Mouse (Mus musculus) heart, embryonic 12.5 days (tissue): ENCODE data around the gene Foxd3. TPM values are rescaled to one million over a fixed set of nuclear protein-coding genes. Genes with fewer than 3 reads are reported as not detected.
"Not testable (repeated sequence)": the region's sequence is repeated elsewhere in the genome, so short reads cannot be mapped to it uniquely, and the experiment has no call there.

Source experiments
- ATAC-seq: fragments of 200-750 bp; cut with Nextera tagmentation; 2 replicates; pipeline ENCODE4 v1.8.0; 2017; ENCODE audit warnings: moderate TSS enrichment, moderate library complexity; ENCODE audit not compliant: insufficient number of reproducible peaks, low FRiP score
- H3K27ac ChIP-seq: fragments of 300-500 bp; sonication (generic); 2 replicates; pipeline ENCODE4 v1.5.1; 2016; ENCODE audit warnings: mild to moderate bottlenecking, moderate library complexity; ENCODE audit not compliant: poor library complexity, severe bottlenecking
- H3K27me3 ChIP-seq: fragments of 300-500 bp; sonication (generic); replicated peaks from 2 replicates; pipeline ENCODE4 v1.6.1; 2016; ENCODE audit warnings: mild to moderate bottlenecking, moderate library complexity
- H3K36me3 ChIP-seq: fragments of 300-500 bp; sonication (generic); 2 replicates; pipeline ENCODE4 v1.6.1; 2016; ENCODE audit warnings: mild to moderate bottlenecking, moderate library complexity
- H3K4me1 ChIP-seq: fragments of 300-500 bp; sonication (generic); replicated peaks from 2 replicates; pipeline ENCODE4 v1.6.1; 2016; ENCODE audit warnings: mild to moderate bottlenecking
- H3K4me2 ChIP-seq: fragments of 300-500 bp; sonication (generic); 2 replicates; pipeline ENCODE4 v1.6.1; 2016; ENCODE audit warnings: mild to moderate bottlenecking, moderate library complexity
- H3K4me3 ChIP-seq: fragments of 300-500 bp; sonication (generic); 2 replicates; pipeline ENCODE4 v1.5.1; 2016; ENCODE audit warnings: mild to moderate bottlenecking
- H3K9ac ChIP-seq: fragments of 300-500 bp; sonication (generic); 2 replicates; pipeline ENCODE4 v1.6.1; 2016; ENCODE audit warnings: mild to moderate bottlenecking, moderate library complexity
- H3K9me3 ChIP-seq: fragments of 300-500 bp; sonication (generic); replicated peaks from 2 replicates; pipeline ENCODE4 v1.6.1; 2016; ENCODE audit warnings: mild to moderate bottlenecking, moderate library complexity
- WGBS: fragments of 180-500 bp; shearing (Covaris S2); methylation state at CpG from one replicate; pipeline ENCODE4 v1.1.7; 2016; 5-methylcytosine and 5-hydroxymethylcytosine counted together
- polyA plus RNA-seq: library from polyadenylated mRNA; unstranded; fragments of >200 nt; fragmentation: Nextera tagmentation; extraction: Ambion mirVana; gene quantifications from 2 replicates; pipeline ENCODE4 v1.2.1, GENCODE M21; 2016

The Foxd3 gene
- not detected in 2 replicates for polyA plus RNA-seq

DNA sequence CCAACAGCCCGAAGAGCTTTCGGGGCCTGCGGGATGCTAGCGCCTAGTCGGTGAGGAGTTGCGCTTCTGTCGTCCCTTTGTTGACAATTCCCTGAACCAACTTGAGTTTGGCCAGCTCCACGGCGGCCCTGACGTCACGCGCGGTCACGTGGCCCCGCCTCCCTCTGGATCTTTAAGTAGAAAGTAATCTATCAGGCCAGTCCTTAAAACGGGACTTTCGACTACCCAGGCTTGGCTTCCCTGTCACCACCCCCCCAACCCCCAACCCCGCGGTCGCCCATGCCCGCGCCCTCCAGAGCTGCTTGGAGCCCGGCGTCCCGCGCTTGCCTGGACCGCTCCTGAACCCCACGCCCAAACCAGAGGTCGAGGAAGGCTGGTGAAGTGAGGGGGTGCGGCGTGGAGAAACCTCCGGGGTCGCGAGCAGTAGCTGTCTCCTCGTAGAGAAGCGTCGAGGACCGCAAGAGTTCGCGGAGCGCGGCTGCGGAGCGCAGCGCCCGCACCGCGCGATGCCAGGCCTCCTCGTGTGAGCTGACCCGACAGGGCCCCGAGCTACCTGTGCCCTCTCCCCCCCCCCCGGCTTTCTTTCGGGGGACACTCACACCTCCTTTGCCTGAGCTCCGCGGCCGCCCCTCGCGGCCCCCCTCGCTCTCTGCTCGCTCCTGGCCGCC lies at the start of gene Foxd3:
TSS of gene Foxd3 (plus strand) at position 363 of the 668 bp plus-strand sequence.
- ATAC-seq: peak; percentile 34; the same call in 1 of the 2 replicates
- Histone ChIP-seq H3K36me3 (no peaks in the 10 kb centered on the region), H3K27ac (no peak within 1 kb of the TSS), H3K4me1 (peaks cover 38% of the 10 kb centered on the region), H3K4me3 (peak within 1 kb of the TSS; percentile 45), H3K9ac (no peak within 1 kb of the TSS), H3K4me2 (peak within 1 kb of the TSS; percentile 64), H3K9me3 (no peaks in the 10 kb centered on the region), H3K27me3 (peaks cover 71% of the 10 kb centered on the region)
- WGBS: 1% methylated on average over 57 of the region's 62 CpGs

DNA sequence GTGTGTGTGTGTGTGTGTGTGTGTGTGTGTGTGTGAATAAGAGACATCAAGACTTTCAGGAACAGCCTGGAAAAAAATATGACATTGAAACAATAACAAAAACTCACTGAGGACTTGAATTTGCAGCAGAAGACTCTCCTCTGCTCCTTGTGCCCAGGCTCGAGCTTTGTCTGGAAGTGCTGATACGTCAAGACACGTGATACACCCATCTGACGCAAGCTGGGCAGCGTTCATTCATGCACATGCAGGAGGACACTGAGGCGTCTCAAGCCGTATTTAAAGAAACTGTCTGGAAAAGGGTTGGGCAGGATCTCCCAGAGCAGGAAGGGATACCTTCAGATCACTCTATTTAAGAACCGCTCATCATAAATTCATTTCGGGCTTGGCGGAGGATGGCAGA lies 43.9 kb upstream of the Foxd3 start:
- Histone ChIP-seq H3K4me2 (no peak overlapping the region), H3K4me1 (peaks cover 6% of the 10 kb centered on the region; the same call in 1 of the 2 replicates), H3K27ac (no peak overlapping the region), H3K27me3 (no peaks in the 10 kb centered on the region), H3K9ac (no peak overlapping the region), H3K9me3 (no peaks in the 10 kb centered on the region), H3K4me3 (no peak overlapping the region), H3K36me3 (no peaks in the 10 kb centered on the region)
- ATAC-seq: no peak
- 84% methylated on average over 10 of the region's 10 CpGs for WGBS

DNA sequence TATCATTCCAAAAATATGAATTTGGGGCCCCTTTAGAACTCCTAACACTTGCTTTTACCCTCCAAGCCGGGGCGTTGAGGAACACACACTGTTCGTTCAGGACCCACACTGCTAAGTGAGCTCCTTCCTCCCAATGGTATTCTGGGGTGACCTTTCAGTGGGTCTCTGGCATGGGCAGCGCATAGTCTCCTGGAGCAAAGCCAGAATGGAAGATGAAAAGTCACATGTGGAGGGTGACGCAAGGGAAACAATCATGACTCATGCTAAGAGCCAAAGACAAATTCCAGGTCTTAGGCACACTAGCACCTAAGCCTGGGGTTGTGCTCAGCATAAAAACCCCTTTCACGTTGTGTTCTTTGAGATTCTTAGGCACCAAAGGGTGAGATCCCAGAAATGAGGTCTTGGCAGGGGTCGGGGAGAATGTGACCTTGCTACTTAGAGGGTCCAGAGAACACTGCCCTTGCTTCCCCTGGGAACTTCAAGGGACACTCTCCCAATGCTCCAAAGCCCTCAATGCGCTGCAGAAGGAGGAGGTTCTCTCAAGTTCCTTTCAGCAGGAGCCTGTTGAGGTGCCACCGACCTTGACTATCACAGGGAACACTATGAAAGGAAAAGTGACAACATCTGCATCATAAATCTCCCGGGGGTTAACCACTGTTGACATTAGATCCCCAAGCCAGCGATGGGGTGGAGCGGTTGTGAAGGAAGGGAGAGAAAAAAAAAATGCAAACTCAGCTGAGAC lies 43.3 kb upstream of the Foxd3 start:
- no peaks in the 10 kb centered on the region for H3K9me3 ChIP-seq
- H3K4me3 ChIP-seq: no peak overlapping the region
- 61% methylated on average over 12 of the region's 12 CpGs for WGBS
- H3K27ac ChIP-seq: no peak overlapping the region
- ATAC-seq: no peak
- no peaks in the 10 kb centered on the region for H3K36me3 ChIP-seq
- H3K9ac ChIP-seq: no peak overlapping the region
- no peaks in the 10 kb centered on the region for H3K27me3 ChIP-seq
- peaks cover 6% of the 10 kb centered on the region; the same call in 1 of the 2 replicates for H3K4me1 ChIP-seq
- H3K4me2 ChIP-seq: no peak overlapping the region

DNA sequence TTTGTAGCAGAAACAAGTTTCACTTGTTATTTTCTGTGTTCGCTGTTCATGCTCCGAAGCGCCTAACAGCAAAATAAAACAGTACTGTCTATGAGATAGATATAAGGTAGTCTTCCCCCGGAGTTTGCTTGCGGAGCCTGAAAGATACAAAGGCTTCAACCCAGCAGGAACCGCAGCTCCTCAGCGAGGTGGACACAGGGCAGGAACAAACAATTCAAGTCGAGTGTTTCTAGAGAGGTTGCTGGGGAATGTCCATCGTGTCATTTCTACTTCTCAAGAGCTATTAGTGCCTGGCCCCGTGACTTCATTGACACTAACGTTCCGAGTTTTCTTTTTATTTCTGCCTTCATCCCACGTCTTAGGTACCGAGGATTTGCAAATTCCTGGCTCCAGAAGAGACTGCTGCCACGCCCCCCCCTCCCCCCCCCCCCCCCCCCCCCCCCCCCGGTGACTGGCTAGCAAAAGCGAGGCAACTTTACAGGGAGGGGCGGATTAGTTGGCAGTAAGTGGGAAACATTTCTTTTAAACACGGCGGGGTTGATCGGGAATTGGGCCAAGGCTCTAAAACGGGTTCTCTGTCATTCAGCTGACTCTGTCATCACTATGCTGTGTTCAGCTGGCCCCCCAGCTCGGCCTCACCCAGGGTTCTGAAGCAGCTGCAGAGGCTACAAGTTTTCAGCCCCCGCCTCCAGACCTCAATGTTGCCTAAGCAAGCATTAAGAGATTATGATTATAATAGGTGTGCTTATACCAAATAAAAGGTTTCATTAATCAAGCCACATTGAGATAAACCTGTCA lies 29.9 kb upstream of the Foxd3 start:
- H3K9ac ChIP-seq: no peak overlapping the region
- peak overlapping the region; percentile 73 for H3K4me2 ChIP-seq
- H3K27me3 ChIP-seq: peaks cover 5% of the 10 kb centered on the region; the same call in 1 of the 2 replicates
- H3K9me3 ChIP-seq: no peaks in the 10 kb centered on the region
- no peaks in the 10 kb centered on the region for H3K36me3 ChIP-seq
- H3K27ac ChIP-seq: no peak overlapping the region
- H3K4me3 ChIP-seq: peak overlapping the region; percentile 34
- no peak for ATAC-seq
- 11% methylated on average over 21 of the region's 24 CpGs for WGBS
- 0 out of 2 replicates have a peak, but pooled peaks cover 2% of the 10 kb centered on the region for H3K4me1 ChIP-seq

DNA sequence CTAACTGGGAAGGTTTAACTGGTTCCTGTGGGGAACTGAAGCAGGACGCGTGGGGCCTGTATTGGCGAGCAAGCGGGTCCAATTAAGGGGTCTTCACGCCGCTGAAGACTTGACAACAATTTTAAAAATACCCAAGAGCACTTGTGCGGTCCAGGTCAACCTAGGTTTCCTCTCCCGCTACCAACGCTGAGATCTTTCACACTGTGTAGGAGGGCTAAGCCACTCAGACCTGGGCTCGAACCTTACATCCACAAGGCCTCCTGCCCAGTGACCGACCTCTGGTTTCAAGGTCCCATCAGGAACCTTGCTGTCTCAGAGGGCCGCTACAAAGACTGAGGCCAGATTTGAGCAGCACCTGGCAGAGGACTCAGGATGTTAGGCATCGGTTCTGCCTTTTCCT lies 29.0 kb upstream of the Foxd3 start:
- H3K4me1 ChIP-seq: 0 out of 2 replicates have a peak, but pooled peaks cover 2% of the 10 kb centered on the region
- ATAC-seq: no peak
- no peak overlapping the region for H3K4me3 ChIP-seq
- no peaks in the 10 kb centered on the region for H3K9me3 ChIP-seq
- H3K4me2 ChIP-seq: no peak overlapping the region
- H3K36me3 ChIP-seq: no peaks in the 10 kb centered on the region
- peaks cover 5% of the 10 kb centered on the region; the same call in 1 of the 2 replicates for H3K27me3 ChIP-seq
- no peak overlapping the region for H3K27ac ChIP-seq
- WGBS: 64% methylated on average over 13 of the region's 13 CpGs
- H3K9ac ChIP-seq: no peak overlapping the region

DNA sequence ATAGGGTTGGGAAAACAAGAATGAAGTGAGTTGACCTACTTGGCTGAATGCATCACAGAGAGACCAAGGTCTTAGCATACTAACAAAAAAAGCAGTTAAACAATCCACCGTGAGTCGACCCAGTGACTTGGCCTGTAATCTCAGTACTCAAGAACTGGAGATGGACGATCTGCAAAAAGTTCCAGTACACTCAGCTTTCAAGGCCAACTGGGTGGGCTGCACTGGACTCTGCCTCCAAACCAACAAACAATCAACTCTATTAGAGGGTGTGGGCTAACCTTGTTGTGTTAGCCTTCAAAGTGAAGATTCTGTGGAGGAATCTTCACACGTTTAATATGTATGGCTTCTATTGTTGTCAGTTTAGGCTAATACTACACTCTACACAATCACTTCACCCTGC lies 20.1 kb upstream of the Foxd3 start:
- no peak for ATAC-seq
- H3K4me3 ChIP-seq: no peak overlapping the region
- WGBS: 80% methylated on average over 4 of the region's 4 CpGs
- H3K9me3 ChIP-seq: no peaks in the 10 kb centered on the region
- no peaks in the 10 kb centered on the region; the same call in 1 of the 2 replicates for H3K27me3 ChIP-seq
- H3K4me2 ChIP-seq: no peak overlapping the region
- no peaks in the 10 kb centered on the region for H3K36me3 ChIP-seq
- H3K9ac ChIP-seq: no peak overlapping the region
- no peaks in the 10 kb centered on the region for H3K4me1 ChIP-seq
- H3K27ac ChIP-seq: no peak overlapping the region

DNA sequence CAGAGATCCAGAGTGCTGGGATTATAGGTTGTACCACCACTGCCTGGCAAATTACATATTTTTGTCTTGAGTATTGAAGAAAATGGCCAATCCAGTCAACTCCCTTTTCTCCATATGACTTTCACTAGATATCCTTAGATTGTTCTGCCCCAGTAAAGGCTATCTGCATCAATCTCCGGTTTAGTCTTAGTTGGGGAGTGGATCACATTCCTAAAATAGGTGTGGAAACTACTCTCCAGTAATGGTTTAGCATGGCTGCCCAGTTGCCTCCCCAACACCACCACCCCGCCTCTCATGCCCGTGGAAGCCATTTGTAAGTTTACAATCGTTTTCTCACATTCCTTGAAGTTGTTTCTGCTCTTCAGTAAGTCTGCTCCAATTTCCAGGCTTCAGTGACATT lies 19.4 kb upstream of the Foxd3 start:
- Histone ChIP-seq H3K9me3 (no peaks in the 10 kb centered on the region), H3K27me3 (no peaks in the 10 kb centered on the region; the same call in 1 of the 2 replicates), H3K4me2 (no peak overlapping the region), H3K4me3 (no peak overlapping the region), H3K36me3 (no peaks in the 10 kb centered on the region), H3K27ac (no peak overlapping the region), H3K9ac (no peak overlapping the region), H3K4me1 (no peaks in the 10 kb centered on the region)
- ATAC-seq: no peak
- 73% methylated on average over 4 of the region's 4 CpGs for WGBS

DNA sequence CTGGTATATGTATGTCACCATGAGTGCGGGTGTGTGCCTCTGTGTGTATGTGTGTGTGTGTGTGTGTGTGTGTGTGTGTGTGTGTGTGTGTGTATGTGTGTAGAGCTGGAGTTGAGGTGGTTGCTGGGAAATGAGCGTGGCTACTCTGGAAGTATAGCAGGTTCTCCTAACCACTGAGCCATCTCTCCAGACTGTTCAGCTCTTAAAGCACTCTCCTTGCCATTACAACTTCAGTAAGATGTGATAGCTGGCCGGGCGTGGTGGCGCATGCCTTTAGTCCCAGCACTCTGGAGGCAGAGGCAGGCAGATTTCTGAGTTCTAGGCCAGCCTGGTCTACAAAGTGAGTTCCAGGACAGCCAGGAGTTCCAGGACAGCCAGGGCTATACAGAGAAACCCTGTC lies 15.5 kb upstream of the Foxd3 start:
- H3K36me3 ChIP-seq, H3K4me3 ChIP-seq, H3K27ac ChIP-seq, H3K4me2 ChIP-seq, ATAC-seq, H3K9ac ChIP-seq, H3K27me3 ChIP-seq, H3K4me1 ChIP-seq, H3K9me3 ChIP-seq: not testable (repeated sequence)
- WGBS: 90% methylated on average over 5 of the region's 5 CpGs

DNA sequence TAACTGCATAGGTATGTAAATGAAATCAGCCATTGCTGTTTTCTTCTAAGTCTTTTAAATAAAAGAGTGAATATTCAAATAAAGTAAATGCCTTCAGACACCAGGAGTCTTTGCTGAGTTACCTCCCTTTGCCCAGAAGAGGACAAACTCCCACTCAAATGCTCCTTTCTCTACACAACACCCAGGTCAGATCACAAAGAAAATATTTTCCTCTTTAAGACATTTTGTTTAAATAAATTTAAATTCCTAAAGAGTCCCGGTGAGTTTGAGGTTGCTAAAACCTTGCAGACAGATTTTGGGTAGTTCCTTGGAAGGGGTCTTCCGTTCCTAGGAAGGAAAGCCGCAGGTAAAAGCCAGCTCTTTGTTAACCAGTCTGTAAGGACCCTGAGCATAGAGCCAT lies 14.2 kb upstream of the Foxd3 start:
- H3K4me1 ChIP-seq: no peaks in the 10 kb centered on the region

DNA sequence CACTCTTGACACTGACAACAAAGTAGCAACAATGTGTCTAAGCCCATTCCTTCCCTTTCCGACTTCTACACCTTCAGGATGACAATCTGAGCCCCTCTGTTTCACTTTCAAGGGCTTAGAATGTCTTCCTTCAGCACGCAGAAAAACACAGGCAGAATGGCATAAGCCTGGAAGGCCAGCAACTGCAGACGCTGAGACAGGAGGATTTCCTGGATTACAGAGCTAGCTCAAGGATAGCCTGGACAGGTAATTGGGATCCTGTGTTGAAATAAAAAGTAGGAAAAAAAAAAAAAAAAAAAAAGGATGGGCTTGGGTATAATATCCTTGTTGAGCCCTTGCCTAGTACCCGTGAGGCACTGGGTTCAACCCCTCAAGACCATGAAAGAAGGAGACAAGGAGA lies 10.5 kb upstream of the Foxd3 start:
- H3K27ac ChIP-seq: no peak overlapping the region
- no peak overlapping the region for H3K9ac ChIP-seq
- peaks cover 7% of the 10 kb centered on the region; the same call in 1 of the 2 replicates for H3K4me1 ChIP-seq
- H3K9me3 ChIP-seq: no peaks in the 10 kb centered on the region
- WGBS: 75% methylated on average over 4 of the region's 4 CpGs
- no peak overlapping the region for H3K4me3 ChIP-seq
- H3K36me3 ChIP-seq: no peaks in the 10 kb centered on the region
- no peak overlapping the region for H3K4me2 ChIP-seq
- ATAC-seq: no peak
- H3K27me3 ChIP-seq: peaks cover 40% of the 10 kb centered on the region

More for the DNA sequence above, 14.2 kb upstream of the Foxd3 start:
- no peaks in the 10 kb centered on the region for H3K36me3 ChIP-seq
- no peaks in the 10 kb centered on the region for H3K9me3 ChIP-seq
- 32% methylated on average over 3 of the region's 3 CpGs for WGBS
- ATAC-seq: no peak
- no peak overlapping the region for H3K9ac ChIP-seq
- no peak overlapping the region for H3K4me2 ChIP-seq
- H3K27ac ChIP-seq: no peak overlapping the region
- H3K4me3 ChIP-seq: no peak overlapping the region
- peaks cover 7% of the 10 kb centered on the region; the same call in 1 of the 2 replicates for H3K27me3 ChIP-seq
